ENCODE assay signal across 9 mouse cellular contexts in genomic region chr2:161499097-161499899, GRCm38 (mm10).
DNase-seq lines count a peak whose midpoint lies in the region; ATAC-seq lines count a peak whose summit lies in the region.
"Had no signal": no experiment of that assay in that cellular context is flagged by ENCODE, and none has a peak within 500 bp of the region (broad histone marks: within the 10 kb centered on the region; RNA-seq: fewer than 3 reads in every experiment).

No protein-coding gene starts in this region.

- H3K27ac ChIP-seq in heart, embryonic 15.5 days: no peak overlapping the region
- H3K27ac ChIP-seq in hindbrain, embryonic 14.5 days: peak overlapping the region; percentile 38; the same call in 1 of the 2 replicates

- no peak for DNase-seq in heart, adult 8-10 months (ENCODE audit: low spot score)
- DNase-seq in embryo, embryonic 10.5 days (ENCODE audit: low spot score): peak; percentile 63
- no peak for DNase-seq in hindbrain, embryonic 14.5 days (ENCODE audit: low spot score)
- peak; percentile 19 for DNase-seq in neural tube, embryonic 10.5 days (ENCODE audit: extremely low spot score, low spot score)
- no peak for DNase-seq in ovary, postnatal 36 days (ENCODE audit: low spot score)
- DNase-seq in thymus, postnatal 10 days (ENCODE audit: low spot score in 2 of 2): no peak
- DNase-seq in adrenal gland, adult 8-10 months: no peak

- H3K36me3 ChIP-seq in heart, embryonic 15.5 days: no peaks in the 10 kb centered on the region
- no peaks in the 10 kb centered on the region for H3K36me3 ChIP-seq in hindbrain, embryonic 14.5 days (replicated peaks; ENCODE audit: control insufficient read depth, insufficient read depth)

- H3K9me3 ChIP-seq in heart, embryonic 15.5 days (replicated peaks): no peaks in the 10 kb centered on the region
- no peaks in the 10 kb centered on the region for H3K9me3 ChIP-seq in hindbrain, embryonic 14.5 days (ENCODE audit: control insufficient read depth, low read length)

- H3K4me1 ChIP-seq in heart, embryonic 15.5 days (replicated peaks): peaks cover 5% of the 10 kb centered on the region; the same call in 1 of the 2 replicates
- H3K4me1 ChIP-seq in hindbrain, embryonic 14.5 days (replicated peaks; ENCODE audit: control insufficient read depth, insufficient read depth, low read length): peaks cover 6% of the 10 kb centered on the region; the same call in 1 of the 2 replicates

- 10% methylated on average over 13 of the region's 13 CpGs for WGBS in heart, embryonic 15.5 days
- 7% methylated on average over 13 of the region's 13 CpGs for WGBS in hindbrain, embryonic 14.5 days

- H3K27me3 ChIP-seq in heart, embryonic 15.5 days: no peaks in the 10 kb centered on the region
- H3K27me3 ChIP-seq in hindbrain, embryonic 14.5 days (ENCODE audit: control insufficient read depth, insufficient read depth, low read length): no peaks in the 10 kb centered on the region

- H3K4me3 ChIP-seq in heart, embryonic 15.5 days: peak overlapping the region; percentile 23
- H3K4me3 ChIP-seq in hindbrain, embryonic 14.5 days (replicated peaks; ENCODE audit: low read length): peak overlapping the region; percentile 28

- H3K4me2 ChIP-seq in heart, embryonic 15.5 days: peak overlapping the region; percentile 52
- peak overlapping the region; percentile 56 for H3K4me2 ChIP-seq in hindbrain, embryonic 14.5 days (replicated peaks)

- H3K9ac ChIP-seq in heart, embryonic 15.5 days: no peak overlapping the region
- peak overlapping the region; percentile 46; the same call in 1 of the 2 replicates for H3K9ac ChIP-seq in hindbrain, embryonic 14.5 days

- ATAC-seq in heart, embryonic 15.5 days (replicated peaks; ENCODE audit: insufficient number of reproducible peaks, insufficient read depth, low FRiP score, low read depth): no peak
- no peak for ATAC-seq in hindbrain, embryonic 14.5 days (ENCODE audit: low FRiP score)
- ATAC-seq: CD4-positive, CD25-positive, alpha-beta regulatory T cell, adult 4 months had no signal

Comparison
In these comparisons a context has a peak if more than half of its experiments do, and no peak if none do; other contexts are left out.
1. DNase-seq: peak in embryo, embryonic 10.5 days (single experiment) and neural tube, embryonic 10.5 days (single experiment); none in heart, adult 8-10 months (single experiment), hindbrain, embryonic 14.5 days (single experiment), ovary, postnatal 36 days (single experiment), thymus, postnatal 10 days (0 of 2) and adrenal gland, adult 8-10 months (single experiment).